Mouse (Mus musculus) CD4-positive, CD25-positive, alpha-beta regulatory T cell, adult 4 months (primary cell): ENCODE data around the gene Slc25a26. TPM values are rescaled to one million over a fixed set of nuclear protein-coding genes. Genes with fewer than 3 reads are reported as not detected.

Experiments used
- ATAC-seq: one replicate; pipeline ENCODE4 v1.8.0; 2017
- polyA plus RNA-seq, 2 experiments: library from polyadenylated mRNA; unstranded; fragments of 100-300 nt; shearing (Covaris generic); gene quantifications; one replicate each; pipeline ENCODE4 v1.2.1; 2017

The Slc25a26 gene
- polyA plus RNA-seq, 2 experiments from 2014 or later = 6.8 to 7.0 TPM

- no peak for ATAC-seq
Measured at GRCm38 (mm10) chr6:94601101-94601500, 101.0 kb downstream of the Slc25a26 start.

GRCm38 (mm10) chr6:94601811-94602210, 101.7 kb downstream of the Slc25a26 start:
- no peak for ATAC-seq

GRCm38 (mm10) chr6:94604072-94604471, 103.9 kb downstream of the Slc25a26 start:
- no peak for ATAC-seq

- no peak for ATAC-seq
Measured at GRCm38 (mm10) chr6:94604546-94604945, 104.4 kb downstream of the Slc25a26 start.

- peak; percentile 16 for ATAC-seq
Measured at GRCm38 (mm10) chr6:94613235-94613895, 113.2 kb downstream of the Slc25a26 start.

GRCm38 (mm10) chr6:94614346-94614745, 114.2 kb downstream of the Slc25a26 start:
- no peak for ATAC-seq

- no peak for ATAC-seq
Measured at GRCm38 (mm10) chr6:94615936-94616335, 115.8 kb downstream of the Slc25a26 start.

- ATAC-seq = no peak
Measured at GRCm38 (mm10) chr6:94618671-94619070, 118.5 kb downstream of the Slc25a26 start.

GRCm38 (mm10) chr6:94620287-94620686, 120.2 kb downstream of the Slc25a26 start:
- ATAC-seq = no peak

GRCm38 (mm10) chr6:94620801-94621301, 120.7 kb downstream of the Slc25a26 start:
- ATAC-seq = no peak

GRCm38 (mm10) chr6:94622983-94623382, 122.9 kb downstream of the Slc25a26 start:
- ATAC-seq = peak; percentile 73

- ATAC-seq = no peak
Measured at GRCm38 (mm10) chr6:94624543-94624942, 124.4 kb downstream of the Slc25a26 start.

GRCm38 (mm10) chr6:94625896-94626295, 125.8 kb downstream of the Slc25a26 start:
- ATAC-seq = peak; percentile 63

GRCm38 (mm10) chr6:94626807-94627206, 126.7 kb downstream of the Slc25a26 start:
- no peak for ATAC-seq

GRCm38 (mm10) chr6:94627714-94628595, 127.8 kb downstream of the Slc25a26 start:
- ATAC-seq = no peak

GRCm38 (mm10) chr6:94628787-94629186, 128.7 kb downstream of the Slc25a26 start:
- ATAC-seq = no peak

- ATAC-seq = no peak
Measured at GRCm38 (mm10) chr6:94631051-94631778, 131.1 kb downstream of the Slc25a26 start.

GRCm38 (mm10) chr6:94631779-94632082, 131.6 kb downstream of the Slc25a26 start:
- ATAC-seq = no peak

GRCm38 (mm10) chr6:94634274-94634673, 134.1 kb downstream of the Slc25a26 start:
- ATAC-seq = peak; percentile 45

- peak; percentile 15 for ATAC-seq
Measured at GRCm38 (mm10) chr6:94634710-94635109, 134.6 kb downstream of the Slc25a26 start.

- peak; percentile 34 for ATAC-seq
Measured at GRCm38 (mm10) chr6:94635343-94635742, 135.2 kb downstream of the Slc25a26 start.

- ATAC-seq = peak; percentile 4
Measured at GRCm38 (mm10) chr6:94637024-94637434, 136.9 kb downstream of the Slc25a26 start.

GRCm38 (mm10) chr6:94640297-94640696, 140.2 kb downstream of the Slc25a26 start:
- ATAC-seq = no peak
